8 mouse cellular contexts compared by ENCODE assay signal in genomic region chr13:42812762-42813161, GRCm38 (mm10).
DNase-seq lines count a peak whose midpoint lies in the region; ATAC-seq and TF ChIP-seq lines count a peak whose summit lies in the region.

No protein-coding gene starts in this region.

- H3K27ac ChIP-seq in layer of hippocampus, adult 2 months, result no peak overlapping the region

- H3K4me3 ChIP-seq in layer of hippocampus, adult 2 months, result no peak overlapping the region

- no peak for DNase-seq in cerebellum, adult 11 months
- DNase-seq in right cerebral cortex, postnatal 10 days (ENCODE audit: low spot score in 2 of 2), result peak; percentile 57 to 68
- DNase-seq in right cerebral cortex, postnatal 4 days, result no peak
- peak; percentile 65 for DNase-seq in lung, postnatal 10 days
- DNase-seq in gastrocnemius, postnatal 4 days (ENCODE audit: low spot score in 2 of 2), result no peak
- no peak for DNase-seq in urinary bladder, postnatal 14 days (ENCODE audit: low spot score)
- no peak for DNase-seq in layer of hippocampus, adult 2 months (ENCODE audit: low spot score in 2 of 2)

- peak; percentile 91 for ATAC-seq in cerebellum, adult (ENCODE audit: insufficient number of reproducible peaks, low FRiP score, low TSS enrichment)

- TF ChIP-seq CTCF in layer of hippocampus, adult 2 months (conservative IDR thresholded peaks at IDR 0.05), result no peak

Comparison
In these comparisons a context has a peak if more than half of its experiments do, and no peak if none do; other contexts are left out.
1. DNase-seq: peak in right cerebral cortex, postnatal 10 days (2 of 2) and lung, postnatal 10 days (single experiment); none in cerebellum, adult 11 months (single experiment), right cerebral cortex, postnatal 4 days (single experiment), gastrocnemius, postnatal 4 days (0 of 2), urinary bladder, postnatal 14 days (single experiment) and layer of hippocampus, adult 2 months (0 of 2).